Mouse (Mus musculus): Measurements from ENCODE around the gene Fam163a. TPM values are rescaled to one million over a fixed set of nuclear protein-coding genes. Genes with fewer than 3 reads are reported as not detected.

Fam163a gene
- polyA plus RNA-seq, 1 experiment = 0.02 TPM

DNA sequence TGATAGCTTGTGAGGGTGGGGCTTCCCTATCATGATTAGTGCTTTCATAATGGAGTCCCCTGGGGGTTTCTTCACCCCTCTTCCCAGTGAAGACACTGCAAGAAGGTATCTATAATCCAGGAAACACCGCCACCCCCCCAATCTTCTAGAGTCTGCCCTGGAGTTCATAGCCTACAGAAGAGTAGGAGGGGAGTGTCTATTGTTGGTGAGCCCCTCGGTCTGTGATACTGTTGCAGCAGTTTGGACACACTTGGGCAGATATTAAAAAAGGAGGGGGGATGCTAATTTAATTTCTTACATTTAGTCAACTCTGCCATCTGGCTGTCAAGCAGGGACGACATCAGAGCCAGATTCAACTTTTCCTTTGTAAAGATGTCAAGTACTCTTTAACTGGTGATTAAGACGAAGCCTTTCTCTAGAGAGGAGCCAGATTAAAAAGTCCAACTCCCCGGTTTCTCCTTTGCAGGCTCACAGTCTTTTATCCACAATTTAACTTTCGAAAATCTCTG is 7.0 kb upstream of the Fam163a start:
- no peaks in the 10 kb centered on the region; the same call in 1 of the 2 replicates for H3K36me3 ChIP-seq (ENCODE audit: control insufficient read depth)
- no peak for TF ChIP-seq GATA1 (IDR thresholded peaks at IDR 0.05; ENCODE audit: low read length)
- TF ChIP-seq TAL1 (IDR thresholded peaks at IDR 0.05; ENCODE audit: low read length) = no peak
- H3K4me1 ChIP-seq (ENCODE audit: control insufficient read depth) = peaks cover 60% of the 10 kb centered on the region
- H3K4me3 ChIP-seq (replicated peaks) = no peak overlapping the region
- no peaks in the 10 kb centered on the region for H3K9me3 ChIP-seq (ENCODE audit: control insufficient read depth, low read length)
- H3K27me3 ChIP-seq (ENCODE audit: control insufficient read depth) = peaks cover 23% of the 10 kb centered on the region

DNA sequence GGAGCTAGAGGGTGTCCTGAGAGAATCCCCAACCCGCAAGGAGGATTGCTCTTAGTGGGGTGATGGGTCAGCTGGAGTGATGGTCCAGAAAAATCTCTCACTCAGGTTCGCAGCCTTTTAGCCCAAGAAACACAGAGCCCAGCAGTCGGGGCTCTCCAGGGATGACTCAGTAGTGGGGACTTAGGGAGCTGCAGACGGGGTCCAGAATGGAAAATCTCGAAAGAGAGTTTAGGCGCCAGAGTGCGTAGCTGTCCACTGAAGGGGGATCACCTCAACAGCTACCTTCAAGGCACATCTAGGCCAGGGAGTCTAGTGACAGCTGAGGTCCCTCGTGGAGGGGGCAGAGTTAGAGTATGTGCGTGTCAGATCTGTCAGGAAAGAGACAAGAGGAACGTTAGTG is 338 bp upstream of the Fam163a start:
- Histone ChIP-seq H3K27me3 (ENCODE audit: control insufficient read depth) (peaks cover 82% of the 10 kb centered on the region), H3K36me3 (ENCODE audit: control insufficient read depth) (no peaks in the 10 kb centered on the region), H3K9me3 (ENCODE audit: control insufficient read depth, low read length) (peaks cover 18% of the 10 kb centered on the region), H3K4me3 (replicated peaks) (no peak overlapping the region), H3K4me1 (ENCODE audit: control insufficient read depth) (peaks cover 5% of the 10 kb centered on the region)
- no peak for TF ChIP-seq GATA1 (IDR thresholded peaks at IDR 0.05; ENCODE audit: low read length)
- TF ChIP-seq TAL1 (IDR thresholded peaks at IDR 0.05; ENCODE audit: low read length) = no peak

DNA sequence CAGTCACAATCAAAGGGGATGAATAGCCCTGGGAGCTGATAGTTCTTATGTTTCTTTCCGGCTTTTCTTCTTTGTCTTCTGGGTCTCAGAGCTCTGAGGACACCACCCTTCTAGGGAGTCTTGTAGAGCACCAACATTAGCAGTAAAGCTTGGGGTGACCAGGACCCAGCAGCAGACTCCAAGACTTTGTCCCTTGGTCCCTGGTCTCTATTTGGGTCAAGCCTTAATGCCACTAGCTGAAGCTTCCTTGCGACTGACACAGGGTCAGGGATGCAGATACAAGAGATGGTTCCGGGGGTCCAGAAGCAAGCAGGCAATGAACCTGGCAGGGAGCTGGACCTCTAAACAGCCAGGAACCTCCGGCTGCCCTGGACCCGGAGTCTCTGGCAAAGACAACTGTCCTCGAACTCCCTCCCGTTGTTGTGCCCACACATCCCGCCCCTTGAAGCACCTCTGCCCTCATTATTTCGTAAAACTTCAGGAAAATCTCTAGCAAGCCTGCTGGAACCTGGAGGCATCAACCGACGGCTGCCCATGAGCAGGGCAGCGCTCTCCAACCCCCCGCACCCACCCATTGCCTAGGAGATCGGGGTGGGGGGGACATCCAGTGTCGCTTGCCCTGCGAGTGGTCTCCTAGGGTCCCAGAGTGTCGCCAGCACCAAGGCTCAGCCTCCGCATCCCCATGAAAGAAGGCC is 718 bp downstream of the Fam163a start:
- H3K4me3 ChIP-seq (replicated peaks) = no peak overlapping the region
- peaks cover 78% of the 10 kb centered on the region for H3K27me3 ChIP-seq (ENCODE audit: control insufficient read depth)

DNA sequence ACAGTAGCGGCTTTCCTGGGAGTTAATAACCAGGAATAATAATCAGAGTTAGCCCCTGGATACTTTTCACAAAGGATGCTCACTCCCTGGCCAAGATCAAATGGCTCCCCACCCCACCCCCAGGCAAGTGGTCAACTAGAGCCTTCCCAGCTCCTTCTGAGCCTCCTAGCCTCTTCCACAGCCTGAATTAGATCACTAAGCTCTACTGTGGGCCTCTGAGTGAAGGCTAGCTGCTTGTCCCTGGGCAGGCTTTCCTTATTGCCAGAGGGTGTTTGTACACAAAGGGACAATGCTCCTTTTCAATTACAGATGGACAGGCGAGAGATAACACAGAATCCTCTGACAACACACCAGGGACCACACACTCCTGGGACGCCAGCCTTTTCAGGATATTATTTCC is 2.2 kb downstream of the Fam163a start:
- Histone ChIP-seq H3K27me3 (ENCODE audit: control insufficient read depth) (peaks cover 67% of the 10 kb centered on the region), H3K9me3 (ENCODE audit: control insufficient read depth, low read length) (peaks cover 18% of the 10 kb centered on the region), H3K36me3 (ENCODE audit: control insufficient read depth) (no peaks in the 10 kb centered on the region), H3K4me1 (ENCODE audit: control insufficient read depth) (no peaks in the 10 kb centered on the region), H3K4me3 (replicated peaks) (no peak overlapping the region)
- TF ChIP-seq GATA1 (IDR thresholded peaks at IDR 0.05; ENCODE audit: low read length) (no peak), TAL1 (IDR thresholded peaks at IDR 0.05; ENCODE audit: low read length) (no peak)

More for the DNA sequence above, 718 bp downstream of the Fam163a start:
- H3K4me1 ChIP-seq (ENCODE audit: control insufficient read depth) = no peaks in the 10 kb centered on the region
- H3K9me3 ChIP-seq (ENCODE audit: control insufficient read depth, low read length) = peaks cover 18% of the 10 kb centered on the region
- H3K36me3 ChIP-seq (ENCODE audit: control insufficient read depth) = no peaks in the 10 kb centered on the region
- TF ChIP-seq GATA1 (IDR thresholded peaks at IDR 0.05; ENCODE audit: low read length) = no peak

DNA sequence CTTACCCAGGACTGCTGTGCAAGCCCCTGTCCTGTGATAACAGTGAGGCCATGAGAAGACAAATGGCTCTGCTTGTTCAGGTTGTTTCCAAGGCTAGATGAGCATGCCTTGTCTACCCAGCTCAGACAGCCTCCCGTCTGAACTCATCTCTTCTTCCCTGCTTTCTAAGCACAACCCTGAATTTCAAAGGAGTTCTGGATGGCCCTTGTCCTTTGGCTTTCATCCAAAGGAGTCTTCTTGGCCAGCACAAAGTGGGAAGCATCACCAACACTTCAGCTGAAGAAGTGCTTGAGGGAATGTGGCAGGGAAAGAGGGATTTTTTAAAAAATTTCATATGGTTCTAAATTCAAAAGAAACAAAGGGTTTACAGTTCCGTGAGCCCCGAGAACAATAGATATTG is 3.8 kb downstream of the Fam163a start:
- no peak overlapping the region for H3K4me3 ChIP-seq (replicated peaks)
- no peaks in the 10 kb centered on the region for H3K36me3 ChIP-seq (ENCODE audit: control insufficient read depth)
- peaks cover 57% of the 10 kb centered on the region for H3K27me3 ChIP-seq (ENCODE audit: control insufficient read depth)
- no peaks in the 10 kb centered on the region for H3K4me1 ChIP-seq (ENCODE audit: control insufficient read depth)
- H3K9me3 ChIP-seq (ENCODE audit: control insufficient read depth, low read length) = peaks cover 18% of the 10 kb centered on the region
- TF ChIP-seq TAL1 (IDR thresholded peaks at IDR 0.05; ENCODE audit: low read length) = no peak
- no peak for TF ChIP-seq GATA1 (IDR thresholded peaks at IDR 0.05; ENCODE audit: low read length)

DNA sequence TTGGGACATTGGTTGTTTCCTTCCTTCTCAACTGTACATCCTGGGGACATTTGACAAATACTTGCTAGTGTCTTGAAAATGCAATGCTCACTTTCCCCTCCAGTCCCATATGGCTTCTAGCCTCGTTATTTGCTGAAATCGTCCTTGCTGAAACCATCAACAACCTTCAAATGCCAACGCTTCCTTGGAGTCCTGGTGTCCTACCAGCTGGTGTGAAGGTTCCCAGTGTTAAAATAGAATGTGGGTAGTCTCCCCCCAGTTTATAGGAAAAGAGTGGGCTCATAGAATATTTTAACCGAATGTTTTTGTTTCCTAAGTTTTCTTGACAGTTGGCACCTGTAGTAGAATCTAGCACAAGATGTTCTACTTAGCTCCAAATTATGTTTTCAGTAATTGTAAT is 7.2 kb downstream of the Fam163a start:
- H3K36me3 ChIP-seq (ENCODE audit: control insufficient read depth) = no peaks in the 10 kb centered on the region
- H3K4me3 ChIP-seq (replicated peaks) = no peak overlapping the region
- no peaks in the 10 kb centered on the region for H3K4me1 ChIP-seq (ENCODE audit: control insufficient read depth)
- H3K9me3 ChIP-seq (ENCODE audit: control insufficient read depth, low read length) = peaks cover 8% of the 10 kb centered on the region
- H3K27me3 ChIP-seq (ENCODE audit: control insufficient read depth) = peaks cover 22% of the 10 kb centered on the region
- no peak for TF ChIP-seq TAL1 (IDR thresholded peaks at IDR 0.05; ENCODE audit: low read length)
- TF ChIP-seq GATA1 (IDR thresholded peaks at IDR 0.05; ENCODE audit: low read length) = no peak

DNA sequence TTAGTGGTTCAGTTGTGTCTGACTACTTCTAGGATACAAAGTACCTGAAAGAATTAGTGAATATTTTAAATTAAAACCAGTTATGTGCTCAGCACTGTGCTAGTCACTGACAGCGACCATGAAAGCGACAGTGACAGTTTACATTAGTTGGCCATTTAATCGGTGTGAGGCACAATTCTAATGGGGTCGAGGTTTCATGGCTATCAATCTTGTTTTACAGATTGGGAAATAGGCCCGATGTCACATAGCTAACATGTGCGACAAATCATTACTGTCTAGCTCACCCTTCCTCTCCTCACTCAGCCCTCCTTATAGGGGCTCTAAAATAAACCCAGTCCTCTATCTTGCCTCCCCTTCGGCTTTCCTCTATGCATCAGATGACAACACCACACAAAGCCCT is 11.5 kb downstream of the Fam163a start:
- Histone ChIP-seq H3K9me3 (ENCODE audit: control insufficient read depth, low read length) (no peaks in the 10 kb centered on the region), H3K4me1 (ENCODE audit: control insufficient read depth) (no peaks in the 10 kb centered on the region), H3K4me3 (replicated peaks) (no peak overlapping the region), H3K36me3 (ENCODE audit: control insufficient read depth) (no peaks in the 10 kb centered on the region), H3K27me3 (ENCODE audit: control insufficient read depth) (peaks cover 8% of the 10 kb centered on the region)
- no peak for TF ChIP-seq TAL1 (IDR thresholded peaks at IDR 0.05; ENCODE audit: low read length)
- TF ChIP-seq GATA1 (IDR thresholded peaks at IDR 0.05; ENCODE audit: low read length) = no peak

DNA sequence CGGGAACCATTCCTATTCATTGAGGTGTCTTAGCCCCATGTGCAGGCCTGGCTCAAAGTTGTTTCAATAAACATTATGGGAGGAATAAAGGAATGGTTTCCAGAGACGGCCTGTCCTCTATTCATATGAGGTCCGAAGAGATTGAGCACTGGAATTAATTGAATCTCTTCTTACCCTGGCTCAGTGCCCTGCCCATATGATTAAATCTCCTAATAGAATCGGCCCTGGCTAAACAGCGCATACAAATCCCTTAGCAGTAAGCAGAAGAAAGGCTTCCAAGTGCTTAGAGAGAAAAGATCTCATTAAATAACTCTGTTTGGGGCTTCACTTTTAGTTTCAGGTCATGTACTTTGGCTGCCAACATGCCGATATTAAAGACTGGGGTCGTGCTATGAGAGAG is 12.0 kb downstream of the Fam163a start:
- Histone ChIP-seq H3K4me1 (ENCODE audit: control insufficient read depth) (no peaks in the 10 kb centered on the region), H3K27me3 (ENCODE audit: control insufficient read depth) (peaks cover 8% of the 10 kb centered on the region), H3K36me3 (ENCODE audit: control insufficient read depth) (no peaks in the 10 kb centered on the region), H3K9me3 (ENCODE audit: control insufficient read depth, low read length) (no peaks in the 10 kb centered on the region), H3K4me3 (replicated peaks) (no peak overlapping the region)
- no peak for TF ChIP-seq GATA1 (IDR thresholded peaks at IDR 0.05; ENCODE audit: low read length)
- no peak for TF ChIP-seq TAL1 (IDR thresholded peaks at IDR 0.05; ENCODE audit: low read length)

DNA sequence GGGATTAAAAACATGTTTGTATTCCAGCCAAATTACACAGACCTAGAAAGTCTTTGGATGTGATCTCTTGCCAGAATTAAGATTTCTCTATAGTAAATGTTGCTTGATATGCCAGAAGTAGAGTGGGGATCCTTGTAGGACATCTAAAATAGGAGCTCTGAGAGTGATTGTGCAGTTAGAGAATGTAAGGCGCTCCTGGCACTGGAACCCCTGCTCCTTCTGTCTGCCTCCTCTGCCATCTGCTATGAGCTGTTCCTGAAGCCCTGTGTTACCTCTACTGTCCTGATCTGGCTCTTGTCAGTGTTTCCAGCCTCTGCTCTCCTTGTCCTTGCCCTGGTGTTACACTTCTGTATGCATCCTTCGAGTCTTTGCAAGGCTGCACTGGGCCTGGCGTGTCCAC is 18.2 kb downstream of the Fam163a start:
- Histone ChIP-seq H3K36me3 (ENCODE audit: control insufficient read depth) (no peaks in the 10 kb centered on the region), H3K27me3 (ENCODE audit: control insufficient read depth) (peaks cover 2% of the 10 kb centered on the region; the same call in 1 of the 2 replicates), H3K4me3 (replicated peaks) (no peak overlapping the region), H3K4me1 (ENCODE audit: control insufficient read depth) (peaks cover 4% of the 10 kb centered on the region; the same call in 1 of the 2 replicates), H3K9me3 (ENCODE audit: control insufficient read depth, low read length) (no peaks in the 10 kb centered on the region)
- TF ChIP-seq GATA1 (IDR thresholded peaks at IDR 0.05; ENCODE audit: low read length) (no peak), TAL1 (IDR thresholded peaks at IDR 0.05; ENCODE audit: low read length) (no peak)

Data from erythroblast, embryonic 14.5 days (primary cell).